Mouse (Mus musculus) central nervous system, embryonic 11.5 days (tissue): ENCODE data around the gene Zfp811. TPM values are rescaled to one million over a fixed set of nuclear protein-coding genes. Genes with fewer than 3 reads are reported as not detected.

Source experiments
- polyA plus RNA-seq: library from polyadenylated mRNA; depleted of rRNA; stranded (reverse); fragments of >200 nt; gene quantifications from 2 replicates; pipeline ENCODE4 v1.2.3, GENCODE M21; 2012; rRNA removed

Gene Zfp811
- polyA plus RNA-seq = 26.4 and 29.3 TPM in 2 replicates

GRCm38 (mm10) chr17:32809544-32810374, at the start of gene Zfp811:
Zfp811 (minus strand) TSS chr17:32809931.

GRCm38 (mm10) chr17:32829540-32830417, 20.0 kb upstream of the Zfp811 start, which contains the start of gene Zfp799:
Zfp799 (minus strand) TSS chr17:32830261.

GRCm38 (mm10) chr17:32788094-32788559, 21.6 kb downstream of the Zfp811 start, which contains the start of gene Zfp871:
Zfp871 (minus strand) TSS chr17:32788287.

Other genes with a start within 250 kb of the Zfp811 start
- gene Cyp4f37, start 188.6 kb downstream of the Zfp811 start, polyA plus RNA-seq = not detected in 2 replicates
- gene Cyp4f40, start 151.0 kb downstream of the Zfp811 start, polyA plus RNA-seq = not detected in 2 replicates
- gene Cyp4f15, start 124.3 kb downstream of the Zfp811 start, polyA plus RNA-seq = 1.1 and 1.5 TPM in 2 replicates
- 15.8 and 33.2 TPM in 2 replicates for gene Zfp871, start 21.6 kb downstream of the Zfp811 start, polyA plus RNA-seq
- gene Zfp799, start 20.3 kb upstream of the Zfp811 start, polyA plus RNA-seq = 16.6 and 21.6 TPM in 2 replicates
- 5.7 and 5.8 TPM in 2 replicates for gene Zfp870, start 81.7 kb upstream of the Zfp811 start, polyA plus RNA-seq
- 0.22 TPM in 1 of 2 replicates, not detected in the other for gene Cyp4f14, start 107.4 kb upstream of the Zfp811 start, polyA plus RNA-seq
- gene Cyp4f13, start 137.5 kb upstream of the Zfp811 start, polyA plus RNA-seq = 5.4 and 9.1 TPM in 2 replicates
- gene Zfp472, start 155.9 kb upstream of the Zfp811 start, polyA plus RNA-seq = 5.2 and 7.7 TPM in 2 replicates
- gene Zfp952, start 183.2 kb upstream of the Zfp811 start, polyA plus RNA-seq = 8.9 and 12.6 TPM in 2 replicates
- 8.5 and 13.4 TPM in 2 replicates for gene Zfp763, start 223.5 kb upstream of the Zfp811 start, polyA plus RNA-seq